9 mouse cellular contexts compared by ENCODE assay signal in the genomic region with DNA sequence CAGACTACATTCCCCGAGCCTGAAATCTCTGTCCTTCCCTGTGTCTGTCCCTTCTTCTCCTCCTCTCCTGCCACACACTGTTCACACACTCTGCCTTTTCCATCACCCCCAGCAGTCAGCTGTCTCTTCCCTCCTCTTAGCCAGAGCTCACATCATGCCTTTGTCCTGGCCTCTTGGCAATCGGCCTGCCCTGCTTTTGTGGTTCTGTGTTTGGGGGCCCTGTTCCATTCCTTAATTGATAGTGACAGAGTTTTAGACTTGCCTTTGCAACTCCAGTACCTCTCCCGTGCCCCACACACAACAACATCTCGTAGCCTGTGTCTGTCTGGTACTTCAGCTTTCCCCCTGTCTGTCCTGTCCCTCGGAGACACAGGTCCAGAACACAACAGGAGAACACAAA. TPM values are rescaled to one million over a fixed set of nuclear protein-coding genes. Genes with fewer than 3 reads are reported as not detected.
DNase-seq lines count a peak whose midpoint lies in the region; ATAC-seq lines count a peak whose summit lies in the region.
"Had no signal": no experiment of that assay in that cellular context is flagged by ENCODE, and none has a peak within 500 bp of the region (broad histone marks: within the 10 kb centered on the region; RNA-seq: fewer than 3 reads in every experiment).

No protein-coding gene starts in this region.

- H3K36me3 ChIP-seq in kidney, embryonic 15.5 days = peaks cover 5% of the 10 kb centered on the region
- H3K36me3 ChIP-seq in embryonic facial prominence, embryonic 11.5 days (replicated peaks; ENCODE audit: control insufficient read depth, insufficient read depth, low read depth, low read length) = no peaks in the 10 kb centered on the region; the same call in 1 of the 2 replicates
- no peaks in the 10 kb centered on the region for H3K36me3 ChIP-seq in hindbrain, embryonic 13.5 days
- no peaks in the 10 kb centered on the region for H3K36me3 ChIP-seq in midbrain, embryonic 15.5 days (replicated peaks)

- no peak overlapping the region for H3K9ac ChIP-seq in kidney, embryonic 15.5 days
- peak overlapping the region; percentile 74 for H3K9ac ChIP-seq in embryonic facial prominence, embryonic 11.5 days (replicated peaks; ENCODE audit: low read length)
- no peak overlapping the region for H3K9ac ChIP-seq in hindbrain, embryonic 13.5 days
- no peak overlapping the region for H3K9ac ChIP-seq in midbrain, embryonic 15.5 days

- H3K4me1 ChIP-seq in kidney, embryonic 15.5 days = peaks cover 89% of the 10 kb centered on the region
- H3K4me1 ChIP-seq in embryonic facial prominence, embryonic 11.5 days (ENCODE audit: control insufficient read depth, insufficient read depth, low read length) = peaks cover 13% of the 10 kb centered on the region
- H3K4me1 ChIP-seq in hindbrain, embryonic 13.5 days (replicated peaks) = peaks cover 53% of the 10 kb centered on the region
- H3K4me1 ChIP-seq in midbrain, embryonic 15.5 days = peaks cover 26% of the 10 kb centered on the region

- no peak for ATAC-seq in kidney, embryonic 15.5 days (replicated peaks; ENCODE audit: low FRiP score)
- no peak for ATAC-seq in embryonic facial prominence, embryonic 11.5 days (replicated peaks; ENCODE audit: insufficient number of reproducible peaks, low FRiP score, low TSS enrichment, low read depth)
- ATAC-seq in hindbrain, embryonic 13.5 days (ENCODE audit: low FRiP score) = no peak
- ATAC-seq in midbrain, embryonic 15.5 days (replicated peaks) = no peak

- WGBS in kidney, embryonic 15.5 days = 59% methylated on average over 5 of the region's 5 CpGs
- 42% methylated on average over 5 of the region's 5 CpGs for WGBS in embryonic facial prominence, embryonic 11.5 days
- 68% methylated on average over 5 of the region's 5 CpGs for whole genome bisulfite sequencing in hindbrain, embryonic 13.5 days
- WGBS in midbrain, embryonic 15.5 days = 48% methylated on average over 5 of the region's 5 CpGs

- no peak for DNase-seq in kidney, adult 11 months
- peak; percentile 33 for DNase-seq in embryonic facial prominence, embryonic 11.5 days (ENCODE audit: low spot score)
- DNase-seq in urinary bladder, adult 2 months (ENCODE audit: low spot score) = no peak
- no peak for DNase-seq in right cerebral cortex, postnatal 36 days (ENCODE audit: low spot score in 2 of 2)
- DNase-seq in thymus, postnatal 25 days = no peak
- DNase-seq: cerebellum, postnatal 14 days had no signal

- no peaks in the 10 kb centered on the region for H3K27me3 ChIP-seq in kidney, embryonic 15.5 days
- no peaks in the 10 kb centered on the region for H3K27me3 ChIP-seq in embryonic facial prominence, embryonic 11.5 days (ENCODE audit: control insufficient read depth, insufficient read depth, low read length)
- H3K27me3 ChIP-seq in hindbrain, embryonic 13.5 days = peaks cover 3% of the 10 kb centered on the region; the same call in 1 of the 2 replicates
- no peaks in the 10 kb centered on the region for H3K27me3 ChIP-seq in midbrain, embryonic 15.5 days (replicated peaks)

- no peak overlapping the region for H3K4me3 ChIP-seq in kidney, embryonic 15.5 days (replicated peaks)
- H3K4me3 ChIP-seq in embryonic facial prominence, embryonic 11.5 days (ENCODE audit: low read depth, low read length) = no peak overlapping the region
- H3K4me3 ChIP-seq in hindbrain, embryonic 13.5 days = no peak overlapping the region
- H3K4me3 ChIP-seq in midbrain, embryonic 15.5 days = no peak overlapping the region

- H3K9me3 ChIP-seq in kidney, embryonic 15.5 days (replicated peaks) = no peaks in the 10 kb centered on the region
- no peaks in the 10 kb centered on the region for H3K9me3 ChIP-seq in embryonic facial prominence, embryonic 11.5 days (replicated peaks; ENCODE audit: control insufficient read depth, low read length)
- no peaks in the 10 kb centered on the region for H3K9me3 ChIP-seq in hindbrain, embryonic 13.5 days
- no peaks in the 10 kb centered on the region for H3K9me3 ChIP-seq in midbrain, embryonic 15.5 days

- H3K27ac ChIP-seq in kidney, embryonic 15.5 days = peak overlapping the region; percentile 96
- peak overlapping the region; percentile 94 for H3K27ac ChIP-seq in embryonic facial prominence, embryonic 11.5 days (replicated peaks; ENCODE audit: low read depth, low read length)
- H3K27ac ChIP-seq in hindbrain, embryonic 13.5 days = peak overlapping the region; percentile 84
- peak overlapping the region; percentile 62; the same call in 1 of the 2 replicates for H3K27ac ChIP-seq in midbrain, embryonic 15.5 days

- H3K4me2 ChIP-seq in kidney, embryonic 15.5 days = no peak overlapping the region; the same call in 1 of the 2 replicates
- no peak overlapping the region for H3K4me2 ChIP-seq in embryonic facial prominence, embryonic 11.5 days (ENCODE audit: low read depth, low read length)
- H3K4me2 ChIP-seq in hindbrain, embryonic 13.5 days = no peak overlapping the region
- H3K4me2 ChIP-seq in midbrain, embryonic 15.5 days = no peak overlapping the region

RNA-seq across cellular contexts. Expression of a gene that starts 1.0 kb away (rescaled TPM):
- polyA plus RNA-seq in kidney, embryonic 15.5 days (2015; fragmentation: Nextera tagmentation; extraction: Ambion mirVana) = 258 and 306 TPM in 2 replicates
- 79.7 and 95.4 TPM in 2 replicates for polyA plus RNA-seq in embryonic facial prominence, embryonic 11.5 days (2014; fragmentation: Nextera tagmentation; extraction: Ambion mirVana)
- 23.6 and 30.2 TPM in 2 replicates for polyA plus RNA-seq in hindbrain, embryonic 13.5 days (2015; fragmentation: Nextera tagmentation; extraction: Ambion mirVana)
- 17.8 and 20.3 TPM in 2 replicates for polyA plus RNA-seq in midbrain, embryonic 15.5 days (2015; fragmentation: Nextera tagmentation; extraction: Ambion mirVana)
- 59.2 and 104 TPM in 2 replicates for polyA plus RNA-seq in urinary bladder, adult 2 months (2012; rRNA removed)

RNA-seq across cellular contexts. Expression of a gene that starts 4.6 kb away (rescaled TPM):
- polyA plus RNA-seq in kidney, embryonic 15.5 days (2015; fragmentation: Nextera tagmentation; extraction: Ambion mirVana) = 491 and 504 TPM in 2 replicates
- 347 and 379 TPM in 2 replicates for polyA plus RNA-seq in embryonic facial prominence, embryonic 11.5 days (2014; fragmentation: Nextera tagmentation; extraction: Ambion mirVana)
- polyA plus RNA-seq in hindbrain, embryonic 13.5 days (2015; fragmentation: Nextera tagmentation; extraction: Ambion mirVana) = 272 and 289 TPM in 2 replicates
- 217 and 225 TPM in 2 replicates for polyA plus RNA-seq in midbrain, embryonic 15.5 days (2015; fragmentation: Nextera tagmentation; extraction: Ambion mirVana)
- polyA plus RNA-seq in urinary bladder, adult 2 months (2012; rRNA removed) = 268 and 335 TPM in 2 replicates

RNA-seq across cellular contexts. Expression of a gene that starts 9.1 kb away (rescaled TPM):
- 29.3 and 29.7 TPM in 2 replicates for polyA plus RNA-seq in kidney, embryonic 15.5 days (2015; fragmentation: Nextera tagmentation; extraction: Ambion mirVana)
- polyA plus RNA-seq in embryonic facial prominence, embryonic 11.5 days (2014; fragmentation: Nextera tagmentation; extraction: Ambion mirVana) = 9.2 and 9.9 TPM in 2 replicates
- polyA plus RNA-seq in hindbrain, embryonic 13.5 days (2015; fragmentation: Nextera tagmentation; extraction: Ambion mirVana) = 8.7 and 9.1 TPM in 2 replicates
- polyA plus RNA-seq in midbrain, embryonic 15.5 days (2015; fragmentation: Nextera tagmentation; extraction: Ambion mirVana) = 8.0 and 10.4 TPM in 2 replicates
- 38.4 and 38.9 TPM in 2 replicates for polyA plus RNA-seq in urinary bladder, adult 2 months (2012; rRNA removed)

RNA-seq across cellular contexts. Expression of a gene that starts 23.7 kb away (rescaled TPM):
- 20.6 and 25.9 TPM in 2 replicates for polyA plus RNA-seq in kidney, embryonic 15.5 days (2015; fragmentation: Nextera tagmentation; extraction: Ambion mirVana)
- polyA plus RNA-seq in embryonic facial prominence, embryonic 11.5 days (2014; fragmentation: Nextera tagmentation; extraction: Ambion mirVana) = 31.5 and 33.0 TPM in 2 replicates
- 23.6 and 24.8 TPM in 2 replicates for polyA plus RNA-seq in hindbrain, embryonic 13.5 days (2015; fragmentation: Nextera tagmentation; extraction: Ambion mirVana)
- 25.2 and 32.3 TPM in 2 replicates for polyA plus RNA-seq in midbrain, embryonic 15.5 days (2015; fragmentation: Nextera tagmentation; extraction: Ambion mirVana)
- polyA plus RNA-seq in urinary bladder, adult 2 months (2012; rRNA removed) = 16.5 and 16.6 TPM in 2 replicates

RNA-seq across cellular contexts. Expression of a gene that starts 33.2 kb away (rescaled TPM):
- polyA plus RNA-seq in kidney, embryonic 15.5 days (2015; fragmentation: Nextera tagmentation; extraction: Ambion mirVana) = 12.5 and 17.4 TPM in 2 replicates
- polyA plus RNA-seq in embryonic facial prominence, embryonic 11.5 days (2014; fragmentation: Nextera tagmentation; extraction: Ambion mirVana) = 3.7 and 4.4 TPM in 2 replicates
- polyA plus RNA-seq in hindbrain, embryonic 13.5 days (2015; fragmentation: Nextera tagmentation; extraction: Ambion mirVana) = 30.3 and 34.1 TPM in 2 replicates
- polyA plus RNA-seq in midbrain, embryonic 15.5 days (2015; fragmentation: Nextera tagmentation; extraction: Ambion mirVana) = 62.7 and 66.5 TPM in 2 replicates
- 14.0 and 15.0 TPM in 2 replicates for polyA plus RNA-seq in urinary bladder, adult 2 months (2012; rRNA removed)
